Mouse (Mus musculus): ENCODE measurements around the gene Pbld1. TPM values are rescaled to one million over a fixed set of nuclear protein-coding genes. Genes with fewer than 3 reads are reported as not detected.

Pbld1 gene
- total and polyA plus RNA-seq, 2 experiments, result 166 to 226 TPM

DNA sequence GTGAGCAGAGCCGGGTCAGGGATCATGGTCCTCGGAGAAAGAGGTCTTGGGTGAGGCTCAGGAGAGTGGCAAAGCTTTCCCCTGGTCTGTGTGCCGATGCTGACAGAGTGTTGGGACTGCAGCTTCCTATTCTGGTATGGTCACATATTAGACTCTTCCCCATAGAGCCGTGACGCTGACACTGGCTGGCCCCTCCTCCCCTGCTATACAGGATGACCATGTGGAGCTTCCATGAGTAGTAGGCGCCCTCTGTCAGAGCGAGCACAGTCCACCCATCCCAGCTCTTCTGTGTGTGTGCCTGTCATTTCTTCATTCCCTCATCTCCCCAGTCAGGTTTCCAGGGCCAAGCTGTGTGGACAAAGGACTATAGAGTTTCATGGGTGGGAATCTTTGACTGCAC lies 3.4 kb downstream of the Pbld1 start:
- 17% methylated on average over 7 of the region's 7 CpGs for WGBS
- TF ChIP-seq CTCF (IDR thresholded peaks at IDR 0.05; ENCODE audit: low read depth, low read length), result no peak
- TF ChIP-seq POLR2A (IDR thresholded peaks at IDR 0.05; ENCODE audit: extremely low read depth, insufficient read depth, low read length), result no peak
- H3K36me3 ChIP-seq (ENCODE audit: control insufficient read depth, insufficient read depth, low read length), result peaks cover 27% of the 10 kb centered on the region
- peaks cover 23% of the 10 kb centered on the region for H3K4me1 ChIP-seq (ENCODE audit: control insufficient read depth, insufficient read depth, low read length)
- peak; percentile 53 for DNase-seq (ENCODE audit: extremely low read depth, low read depth, low spot score)
- peak overlapping the region; percentile 66 for H3K27ac ChIP-seq (replicated peaks; ENCODE audit: insufficient read depth, low read depth, low read length)
- H3K79me2 ChIP-seq (ENCODE audit: control insufficient read depth, insufficient read depth, low read length), result peaks cover 5% of the 10 kb centered on the region; the same call in 1 of the 2 replicates
- H3K4me3 ChIP-seq (ENCODE audit: insufficient read depth, low read depth, low read length), result peak overlapping the region; percentile 53
- no peaks in the 10 kb centered on the region for H3K27me3 ChIP-seq (ENCODE audit: control insufficient read depth, insufficient read depth, low read length)
- peak overlapping the region; percentile 73 for H3K9ac ChIP-seq (ENCODE audit: low read depth, low read length)

- TF ChIP-seq CTCF (IDR thresholded peaks at IDR 0.05; ENCODE audit: low read depth, low read length) (no peak), POLR2A (IDR thresholded peaks at IDR 0.05; ENCODE audit: extremely low read depth, insufficient read depth, low read length) (no peak)
- Histone ChIP-seq H3K9ac (ENCODE audit: low read depth, low read length) (peak overlapping the region; percentile 35), H3K79me2 (ENCODE audit: control insufficient read depth, insufficient read depth, low read length) (peaks cover 5% of the 10 kb centered on the region; the same call in 1 of the 2 replicates), H3K36me3 (ENCODE audit: control insufficient read depth, insufficient read depth, low read length) (peaks cover 34% of the 10 kb centered on the region), H3K27me3 (ENCODE audit: control insufficient read depth, insufficient read depth, low read length) (no peaks in the 10 kb centered on the region), H3K4me1 (ENCODE audit: control insufficient read depth, insufficient read depth, low read length) (peaks cover 23% of the 10 kb centered on the region), H3K27ac (replicated peaks; ENCODE audit: insufficient read depth, low read depth, low read length) (peak overlapping the region; percentile 59), H3K4me3 (ENCODE audit: insufficient read depth, low read depth, low read length) (no peak overlapping the region)
- peak; percentile 73 for DNase-seq (ENCODE audit: extremely low read depth, low read depth, low spot score)
- WGBS, result 45% methylated on average over 9 of the region's 9 CpGs
These were observed 4.6 kb downstream of the Pbld1 start for GRCm38 (mm10) chr10:63064516-63064915.

- TF ChIP-seq POLR2A (IDR thresholded peaks at IDR 0.05; ENCODE audit: extremely low read depth, insufficient read depth, low read length), result no peak
- no peak for TF ChIP-seq CTCF (IDR thresholded peaks at IDR 0.05; ENCODE audit: low read depth, low read length)
- H3K79me2 ChIP-seq (ENCODE audit: control insufficient read depth, insufficient read depth, low read length), result peaks cover 5% of the 10 kb centered on the region; the same call in 1 of the 2 replicates
- peaks cover 38% of the 10 kb centered on the region for H3K36me3 ChIP-seq (ENCODE audit: control insufficient read depth, insufficient read depth, low read length)
- H3K27ac ChIP-seq (replicated peaks; ENCODE audit: insufficient read depth, low read depth, low read length), result peak overlapping the region; percentile 41
- no peak overlapping the region for H3K9ac ChIP-seq (ENCODE audit: low read depth, low read length)
- DNase-seq (ENCODE audit: extremely low read depth, low read depth, low spot score), result peak; percentile 68
- no peak overlapping the region for H3K4me3 ChIP-seq (ENCODE audit: insufficient read depth, low read depth, low read length)
- 22% methylated on average over 8 of the region's 8 CpGs for WGBS
- peaks cover 20% of the 10 kb centered on the region for H3K4me1 ChIP-seq (ENCODE audit: control insufficient read depth, insufficient read depth, low read length)
- H3K27me3 ChIP-seq (ENCODE audit: control insufficient read depth, insufficient read depth, low read length), result no peaks in the 10 kb centered on the region
These were observed 5.6 kb downstream of the Pbld1 start for GRCm38 (mm10) chr10:63065561-63065960.

DNA sequence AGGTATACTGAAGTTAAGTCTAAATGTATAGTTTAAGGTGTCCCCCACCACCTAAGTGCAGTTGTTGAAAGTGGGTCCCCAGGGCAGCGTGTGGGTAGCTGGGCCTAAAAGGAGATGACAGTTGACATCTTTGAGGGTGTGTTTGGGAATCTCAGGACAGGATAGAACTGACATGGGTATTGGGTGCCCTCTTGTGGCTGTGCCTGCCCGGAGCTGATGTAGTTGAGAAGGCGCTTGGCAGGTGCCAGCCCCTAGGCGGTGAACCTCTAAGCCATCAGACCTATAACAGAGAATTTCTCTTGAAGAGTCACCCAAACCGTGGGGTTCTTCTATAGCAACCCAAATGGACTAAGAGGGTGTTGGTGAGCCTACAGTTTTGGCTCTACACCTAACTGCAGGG lies 6.0 kb downstream of the Pbld1 start:
- Histone ChIP-seq H3K9ac (ENCODE audit: low read depth, low read length) (no peak overlapping the region), H3K27ac (replicated peaks; ENCODE audit: insufficient read depth, low read depth, low read length) (peak overlapping the region; percentile 41), H3K36me3 (ENCODE audit: control insufficient read depth, insufficient read depth, low read length) (peaks cover 40% of the 10 kb centered on the region), H3K79me2 (ENCODE audit: control insufficient read depth, insufficient read depth, low read length) (peaks cover 5% of the 10 kb centered on the region; the same call in 1 of the 2 replicates), H3K4me1 (ENCODE audit: control insufficient read depth, insufficient read depth, low read length) (peaks cover 19% of the 10 kb centered on the region), H3K4me3 (ENCODE audit: insufficient read depth, low read depth, low read length) (no peak overlapping the region), H3K27me3 (ENCODE audit: control insufficient read depth, insufficient read depth, low read length) (no peaks in the 10 kb centered on the region)
- DNase-seq (ENCODE audit: extremely low read depth, low read depth, low spot score), result peak; percentile 69
- WGBS, result 18% methylated on average over 5 of the region's 5 CpGs
- TF ChIP-seq POLR2A (IDR thresholded peaks at IDR 0.05; ENCODE audit: extremely low read depth, insufficient read depth, low read length) (no peak), CTCF (IDR thresholded peaks at IDR 0.05; ENCODE audit: low read depth, low read length) (peak; percentile 89)

DNA sequence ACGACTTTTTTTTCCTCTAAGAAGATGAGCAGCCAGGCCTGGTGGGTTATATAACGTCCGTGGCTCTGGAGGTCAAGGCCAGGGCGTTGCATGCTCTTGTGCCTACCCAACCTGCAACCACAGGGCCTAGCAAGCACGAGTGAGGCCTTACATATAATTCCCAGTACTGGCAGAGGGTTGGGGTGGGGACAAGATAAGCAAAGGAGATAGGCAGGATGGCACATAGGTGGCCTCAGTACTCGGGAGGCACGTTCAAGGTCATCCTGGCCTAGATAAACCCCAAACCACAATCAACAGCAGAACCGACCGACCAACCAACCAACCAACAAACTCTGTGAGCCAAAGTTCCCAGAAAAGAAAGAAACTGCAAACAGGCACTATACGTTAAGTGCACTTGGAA lies 26.3 kb downstream of the Pbld1 start:
- H3K27ac ChIP-seq (replicated peaks; ENCODE audit: insufficient read depth, low read depth, low read length), result no peak overlapping the region
- H3K27me3 ChIP-seq (ENCODE audit: control insufficient read depth, insufficient read depth, low read length), result no peaks in the 10 kb centered on the region
- 74% methylated on average over 10 of the region's 10 CpGs for WGBS
- H3K4me3 ChIP-seq (ENCODE audit: insufficient read depth, low read depth, low read length), result no peak overlapping the region
- no peak for TF ChIP-seq CTCF (IDR thresholded peaks at IDR 0.05; ENCODE audit: low read depth, low read length)
- no peak for TF ChIP-seq POLR2A (IDR thresholded peaks at IDR 0.05; ENCODE audit: extremely low read depth, insufficient read depth, low read length)
- no peaks in the 10 kb centered on the region for H3K79me2 ChIP-seq (ENCODE audit: control insufficient read depth, insufficient read depth, low read length)
- no peak for DNase-seq (ENCODE audit: extremely low read depth, low read depth, low spot score)
- H3K4me1 ChIP-seq (ENCODE audit: control insufficient read depth, insufficient read depth, low read length), result no peaks in the 10 kb centered on the region
- no peaks in the 10 kb centered on the region for H3K36me3 ChIP-seq (ENCODE audit: control insufficient read depth, insufficient read depth, low read length)
- H3K9ac ChIP-seq (ENCODE audit: low read depth, low read length), result no peak overlapping the region

- H3K79me2 ChIP-seq (ENCODE audit: control insufficient read depth, insufficient read depth, low read length), result no peaks in the 10 kb centered on the region
- no peak overlapping the region for H3K4me3 ChIP-seq (ENCODE audit: insufficient read depth, low read depth, low read length)
- DNase-seq (ENCODE audit: extremely low read depth, low read depth, low spot score), result no peak
- 74% methylated on average over 8 of the region's 8 CpGs for WGBS
- H3K4me1 ChIP-seq (ENCODE audit: control insufficient read depth, insufficient read depth, low read length), result no peaks in the 10 kb centered on the region
- TF ChIP-seq POLR2A (IDR thresholded peaks at IDR 0.05; ENCODE audit: extremely low read depth, insufficient read depth, low read length) (no peak), CTCF (IDR thresholded peaks at IDR 0.05; ENCODE audit: low read depth, low read length) (no peak)
- no peak overlapping the region for H3K27ac ChIP-seq (replicated peaks; ENCODE audit: insufficient read depth, low read depth, low read length)
- H3K27me3 ChIP-seq (ENCODE audit: control insufficient read depth, insufficient read depth, low read length), result no peaks in the 10 kb centered on the region
- H3K36me3 ChIP-seq (ENCODE audit: control insufficient read depth, insufficient read depth, low read length), result no peaks in the 10 kb centered on the region
- H3K9ac ChIP-seq (ENCODE audit: low read depth, low read length), result no peak overlapping the region
These were observed 29.3 kb downstream of the Pbld1 start for GRCm38 (mm10) chr10:63089103-63089757.
